Mouse (Mus musculus) cerebellum, adult 2 months (tissue): Measurements from ENCODE around the gene Nxpe4.
"Not testable (repeated sequence)": the region's sequence is repeated elsewhere in the genome, so short reads cannot be mapped to it uniquely, and the experiment has no call there.

ENCODE experiments used
- CTCF ChIP-seq: fragments of 200-500 bp; IDR thresholded peaks from 2 replicates; pipeline ENCODE4 v1.5.1; 2011; ENCODE audit warnings: low read depth, mild to moderate bottlenecking, control low read depth, low read length, moderate library complexity, borderline replicate concordance; ENCODE audit not compliant: insufficient read depth
- POLR2A ChIP-seq: fragments of 200-500 bp; IDR thresholded peaks from 2 replicates; pipeline ENCODE4 v1.6.1; 2011; ENCODE audit warnings: low read length, control low read depth, borderline replicate concordance; ENCODE audit not compliant: insufficient read depth

- not testable (repeated sequence) for TF ChIP-seq CTCF, POLR2A
Measured at GRCm38 (mm10) chr9:48166531-48166930, 4.7 kb downstream of the Nxpe4 start.
